Mouse (Mus musculus) forebrain, embryonic 10.5 days (tissue): ENCODE data around the gene Sco2. TPM values are rescaled to one million over a fixed set of nuclear protein-coding genes. Genes with fewer than 3 reads are reported as not detected.

ENCODE experiments used
- DNase-seq: peaks from one replicate; pipeline ENCODE4 v3.0.0-alpha.2; 2017; ENCODE audit warnings: low spot score; ENCODE audit errors: extremely low spot score
- H3K27ac ChIP-seq: fragments of 300-500 bp; sonication (generic); 2 replicates; pipeline ENCODE4 v1.5.1; 2016; ENCODE audit warnings: mild to moderate bottlenecking
- H3K27me3 ChIP-seq: fragments of 300-500 bp; sonication (generic); 2 replicates; pipeline ENCODE4 v1.6.1; 2016; ENCODE audit warnings: mild to moderate bottlenecking; ENCODE audit not compliant: poor library complexity, severe bottlenecking
- H3K36me3 ChIP-seq: fragments of 300-500 bp; sonication (generic); replicated peaks from 2 replicates; pipeline ENCODE4 v1.6.1; 2016; ENCODE audit warnings: mild to moderate bottlenecking, moderate library complexity
- H3K4me1 ChIP-seq: fragments of 300-500 bp; sonication (generic); 2 replicates; pipeline ENCODE4 v1.6.1; 2016
- H3K4me3 ChIP-seq: fragments of 300-500 bp; sonication (generic); 2 replicates; pipeline ENCODE4 v1.5.1; 2016; ENCODE audit warnings: mild to moderate bottlenecking, moderate library complexity
- H3K9me3 ChIP-seq: fragments of 300-500 bp; sonication (generic); 2 replicates; pipeline ENCODE4 v1.6.1; 2016; ENCODE audit warnings: mild to moderate bottlenecking, moderate library complexity
- WGBS: fragments of 180-500 bp; shearing (Covaris S2); methylation state at CpG from one replicate; pipeline ENCODE4 v1.1.7; 2016; 5-methylcytosine and 5-hydroxymethylcytosine counted together
- polyA plus RNA-seq: library from polyadenylated mRNA; unstranded; fragments of >200 nt; fragmentation: Nextera tagmentation; extraction: Ambion mirVana; gene quantifications from 2 replicates; pipeline ENCODE4 v1.2.1, GENCODE M21; 2016

Gene Sco2
- polyA plus RNA-seq: 6.6 and 7.2 TPM in 2 replicates

GRCm38 (mm10) chr15:89373762-89374248 is at the start of gene Sco2:
TSS of gene Sco2 (minus strand) at chr15:89373846.
- peak; percentile 97 for DNase-seq
- WGBS: under 1% methylated on average over 42 of the region's 42 CpGs
- Histone ChIP-seq H3K36me3 (peaks cover 44% of the 10 kb centered on the region), H3K4me3 (peak within 1 kb of the TSS; percentile 74), H3K27ac (peak within 1 kb of the TSS; percentile 95), H3K4me1 (peaks cover 53% of the 10 kb centered on the region), H3K9me3 (no peaks in the 10 kb centered on the region), H3K27me3 (peaks cover 44% of the 10 kb centered on the region)

- H3K4me3 ChIP-seq: no peak overlapping the region
- H3K27ac ChIP-seq: no peak overlapping the region
- peaks cover 18% of the 10 kb centered on the region for H3K4me1 ChIP-seq
- 0 out of 2 replicates have a peak, but pooled peaks cover 5% of the 10 kb centered on the region for H3K27me3 ChIP-seq
- peaks cover 67% of the 10 kb centered on the region for H3K36me3 ChIP-seq
- DNase-seq: no peak
- WGBS: 92% methylated on average over 9 of the region's 9 CpGs
- H3K9me3 ChIP-seq: no peaks in the 10 kb centered on the region
These were observed 48.3 kb upstream of the Sco2 start for GRCm38 (mm10) chr15:89421938-89422337.

GRCm38 (mm10) chr15:89415282-89415681 is 41.6 kb upstream of the Sco2 start:
- Histone ChIP-seq H3K4me1 (no peaks in the 10 kb centered on the region), H3K36me3 (peaks cover 36% of the 10 kb centered on the region), H3K27me3 (no peaks in the 10 kb centered on the region), H3K27ac (no peak overlapping the region), H3K4me3 (no peak overlapping the region), H3K9me3 (no peaks in the 10 kb centered on the region)
- DNase-seq: no peak
- 90% methylated on average over 8 of the region's 8 CpGs for WGBS

GRCm38 (mm10) chr15:89410118-89410517 is 36.5 kb upstream of the Sco2 start, which contains the start of gene Syce3:
TSS of gene Syce3 (minus strand) at chr15:89410503.
- no peak within 1 kb of the TSS for H3K4me3 ChIP-seq
- no peak within 1 kb of the TSS for H3K27ac ChIP-seq
- H3K36me3 ChIP-seq: no peaks in the 10 kb centered on the region
- H3K4me1 ChIP-seq: no peaks in the 10 kb centered on the region
- no peaks in the 10 kb centered on the region for H3K27me3 ChIP-seq
- no peak for DNase-seq
- 89% methylated on average over 24 of the region's 24 CpGs for WGBS
- peaks cover 20% of the 10 kb centered on the region for H3K9me3 ChIP-seq

- H3K27ac ChIP-seq: no peak overlapping the region
- H3K4me3 ChIP-seq: no peak overlapping the region
- no peak for DNase-seq
These were observed 33.0 kb upstream of the Sco2 start for GRCm38 (mm10) chr15:89406691-89407090.

GRCm38 (mm10) chr15:89404831-89405623 is 31.4 kb upstream of the Sco2 start:
- no peak for DNase-seq
- WGBS: 89% methylated on average over 10 of the region's 10 CpGs

More at GRCm38 (mm10) chr15:89406691-89407090, 33.0 kb upstream of the Sco2 start:
- H3K9me3 ChIP-seq: peaks cover 20% of the 10 kb centered on the region
- no peaks in the 10 kb centered on the region for H3K27me3 ChIP-seq
- no peaks in the 10 kb centered on the region for H3K36me3 ChIP-seq
- H3K4me1 ChIP-seq: no peaks in the 10 kb centered on the region

GRCm38 (mm10) chr15:89402471-89402870 is 28.8 kb upstream of the Sco2 start:
- no peak overlapping the region for H3K4me3 ChIP-seq
- no peak overlapping the region for H3K27ac ChIP-seq
- 0 out of 2 replicates have a peak, but pooled peaks cover 3% of the 10 kb centered on the region for H3K4me1 ChIP-seq
- 84% methylated on average over 1 of the region's 1 CpGs for WGBS
- no peak for DNase-seq
- no peaks in the 10 kb centered on the region for H3K27me3 ChIP-seq
- H3K36me3 ChIP-seq: no peaks in the 10 kb centered on the region
- peaks cover 4% of the 10 kb centered on the region for H3K9me3 ChIP-seq

More at GRCm38 (mm10) chr15:89404831-89405623, 31.4 kb upstream of the Sco2 start:
- no peaks in the 10 kb centered on the region for H3K4me1 ChIP-seq
- no peak overlapping the region for H3K4me3 ChIP-seq
- no peaks in the 10 kb centered on the region for H3K36me3 ChIP-seq
- H3K9me3 ChIP-seq: peaks cover 18% of the 10 kb centered on the region
- H3K27ac ChIP-seq: no peak overlapping the region
- no peaks in the 10 kb centered on the region for H3K27me3 ChIP-seq

- 0 out of 2 replicates have a peak, but pooled peaks cover 3% of the 10 kb centered on the region for H3K4me1 ChIP-seq
- no peaks in the 10 kb centered on the region for H3K9me3 ChIP-seq
- DNase-seq: no peak
- WGBS: 53% methylated on average over 1 of the region's 1 CpGs
- no peak overlapping the region for H3K4me3 ChIP-seq
- H3K36me3 ChIP-seq: no peaks in the 10 kb centered on the region
- H3K27ac ChIP-seq: no peak overlapping the region
- no peaks in the 10 kb centered on the region for H3K27me3 ChIP-seq
These were observed 26.1 kb upstream of the Sco2 start for GRCm38 (mm10) chr15:89399716-89400115.

- Histone ChIP-seq H3K9me3 (no peaks in the 10 kb centered on the region), H3K36me3 (no peaks in the 10 kb centered on the region), H3K4me1 (0 out of 2 replicates have a peak, but pooled peaks cover 3% of the 10 kb centered on the region), H3K4me3 (no peak overlapping the region), H3K27me3 (no peaks in the 10 kb centered on the region), H3K27ac (no peak overlapping the region)
- 81% methylated on average over 2 of the region's 2 CpGs for WGBS
- DNase-seq: no peak
These were observed 24.5 kb upstream of the Sco2 start for GRCm38 (mm10) chr15:89398146-89398545.

GRCm38 (mm10) chr15:89396883-89397282 is 23.2 kb upstream of the Sco2 start:
- WGBS: 87% methylated on average over 4 of the region's 4 CpGs
- no peak overlapping the region for H3K27ac ChIP-seq
- H3K9me3 ChIP-seq: no peaks in the 10 kb centered on the region
- no peak overlapping the region for H3K4me3 ChIP-seq
- H3K4me1 ChIP-seq: 0 out of 2 replicates have a peak, but pooled peaks cover 3% of the 10 kb centered on the region
- no peak for DNase-seq
- H3K27me3 ChIP-seq: no peaks in the 10 kb centered on the region
- no peaks in the 10 kb centered on the region for H3K36me3 ChIP-seq

- Histone ChIP-seq H3K27ac (no peak overlapping the region), H3K36me3 (no peaks in the 10 kb centered on the region), H3K9me3 (no peaks in the 10 kb centered on the region), H3K4me1 (no peaks in the 10 kb centered on the region; the same call in 1 of the 2 replicates), H3K4me3 (no peak overlapping the region), H3K27me3 (peaks cover 31% of the 10 kb centered on the region)
- 92% methylated on average over 10 of the region's 10 CpGs for WGBS
- no peak for DNase-seq
These were observed 16.4 kb upstream of the Sco2 start for GRCm38 (mm10) chr15:89390081-89390480.

GRCm38 (mm10) chr15:89387127-89387526 is 13.5 kb upstream of the Sco2 start:
- Histone ChIP-seq H3K9me3 (no peaks in the 10 kb centered on the region), H3K27ac (no peak overlapping the region), H3K27me3 (peaks cover 35% of the 10 kb centered on the region), H3K4me1 (no peaks in the 10 kb centered on the region; the same call in 1 of the 2 replicates), H3K4me3 (no peak overlapping the region), H3K36me3 (no peaks in the 10 kb centered on the region)
- no peak for DNase-seq
- 47% methylated on average over 12 of the region's 12 CpGs for WGBS

GRCm38 (mm10) chr15:89384617-89385016 is 11.0 kb upstream of the Sco2 start, which contains the start of gene Klhdc7b:
TSS of gene Klhdc7b (plus strand) at chr15:89384917.
- no peak for DNase-seq
- no peaks in the 10 kb centered on the region for H3K9me3 ChIP-seq
- H3K4me1 ChIP-seq: peaks cover under 1% of the 10 kb centered on the region
- no peak within 1 kb of the TSS for H3K27ac ChIP-seq
- no peaks in the 10 kb centered on the region for H3K36me3 ChIP-seq
- 94% methylated on average over 7 of the region's 7 CpGs for WGBS
- peaks cover 59% of the 10 kb centered on the region for H3K27me3 ChIP-seq
- H3K4me3 ChIP-seq: no peak within 1 kb of the TSS
